Mouse (Mus musculus): Measurements from ENCODE around the gene Abhd4.

DNA sequence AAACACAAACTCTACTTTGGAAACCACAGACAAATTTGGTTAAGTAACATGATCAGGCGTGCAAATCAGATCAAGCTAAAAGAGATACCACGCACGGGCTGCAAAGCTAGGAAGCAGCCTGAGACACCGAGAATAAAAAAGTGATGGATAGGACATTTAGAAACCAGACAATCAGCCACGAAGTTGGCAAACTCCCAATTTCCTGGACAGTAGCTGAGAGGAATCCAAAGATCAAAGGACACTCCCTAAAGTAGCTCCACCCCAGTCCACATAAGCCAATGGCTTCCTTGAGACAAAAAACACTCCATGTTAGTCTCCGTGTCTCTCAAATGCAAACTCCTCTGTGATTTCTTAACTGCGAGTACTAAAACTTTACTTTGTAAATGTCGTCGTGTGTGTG is 4.7 kb upstream of the Abhd4 start:
- TF ChIP-seq CTCF (IDR thresholded peaks at IDR 0.05; ENCODE audit: low read depth) (no peak), EP300 (optimal IDR thresholded peaks at IDR 0.05) (no peak)

All from stomach, postnatal 0 days (tissue).